Mouse (Mus musculus): ENCODE data around the gene Etl4. TPM values are rescaled to one million over a fixed set of nuclear protein-coding genes. Genes with fewer than 3 reads are reported as not detected.
"Not testable (repeated sequence)": the region's sequence is repeated elsewhere in the genome, so short reads cannot be mapped to it uniquely, and the experiment has no call there.

Gene Etl4
- total and polyA plus RNA-seq, 2 experiments from 2014 or later = 6.4 to 14.8 TPM

- Histone ChIP-seq H3K9ac (replicated peaks; ENCODE audit: low read length) (no peak overlapping the region), H3K27me3 (ENCODE audit: insufficient read depth, low read length) (no peaks in the 10 kb centered on the region), H3K36me3 (ENCODE audit: insufficient read depth, low read length) (no peaks in the 10 kb centered on the region), H3K4me1 (ENCODE audit: insufficient read depth, low read length) (no peaks in the 10 kb centered on the region), H3K9me3 (ENCODE audit: low read length) (no peaks in the 10 kb centered on the region), H3K4me3 (ENCODE audit: low read length) (no peak overlapping the region), H3K27ac (no peak overlapping the region), H3K4me2 (ENCODE audit: low read depth, low read length) (no peak overlapping the region)
- 90% methylated on average over 11 of the region's 11 CpGs for WGBS
- no peak for DNase-seq (ENCODE audit: low spot score)
- no peak for TF ChIP-seq CTCF (IDR thresholded peaks at IDR 0.05; ENCODE audit: low read depth)
- no peak for ATAC-seq
Measured at GRCm38 (mm10) chr2:20661841-20662240, 752.3 kb downstream of the Etl4 start.

- Histone ChIP-seq H3K9ac (replicated peaks; ENCODE audit: low read length) (no peak overlapping the region), H3K27ac (no peak overlapping the region), H3K36me3 (ENCODE audit: insufficient read depth, low read length) (no peaks in the 10 kb centered on the region), H3K9me3 (ENCODE audit: low read length) (no peaks in the 10 kb centered on the region), H3K27me3 (ENCODE audit: insufficient read depth, low read length) (no peaks in the 10 kb centered on the region), H3K4me2 (ENCODE audit: low read depth, low read length) (no peak overlapping the region), H3K4me3 (ENCODE audit: low read length) (no peak overlapping the region), H3K4me1 (ENCODE audit: insufficient read depth, low read length) (no peaks in the 10 kb centered on the region)
- ATAC-seq (no peak), DNase-seq (ENCODE audit: low spot score) (no peak)
- WGBS = 86% methylated on average over 3 of the region's 3 CpGs
- no peak for TF ChIP-seq CTCF (IDR thresholded peaks at IDR 0.05; ENCODE audit: low read depth)
Measured at GRCm38 (mm10) chr2:20662696-20663095, 753.1 kb downstream of the Etl4 start.

GRCm38 (mm10) chr2:20665309-20665971 is 755.9 kb downstream of the Etl4 start:
- no peak overlapping the region for H3K27ac ChIP-seq
- DNase-seq (ENCODE audit: low spot score) (no peak), ATAC-seq (0 out of 2 replicates have a peak, but pooled peaks have one; percentile 4)
- no peaks in the 10 kb centered on the region for H3K36me3 ChIP-seq (ENCODE audit: insufficient read depth, low read length)
- H3K9me3 ChIP-seq (ENCODE audit: low read length) = no peaks in the 10 kb centered on the region
- TF ChIP-seq CTCF (IDR thresholded peaks at IDR 0.05; ENCODE audit: low read depth) = no peak
- no peaks in the 10 kb centered on the region for H3K27me3 ChIP-seq (ENCODE audit: insufficient read depth, low read length)
- WGBS = 20% methylated on average over 5 of the region's 5 CpGs
- no peak overlapping the region for H3K9ac ChIP-seq (replicated peaks; ENCODE audit: low read length)
- no peak overlapping the region for H3K4me2 ChIP-seq (ENCODE audit: low read depth, low read length)
- no peak overlapping the region for H3K4me3 ChIP-seq (ENCODE audit: low read length)
- H3K4me1 ChIP-seq (ENCODE audit: insufficient read depth, low read length) = no peaks in the 10 kb centered on the region

- no peak overlapping the region for H3K4me2 ChIP-seq (ENCODE audit: low read depth, low read length)
- ATAC-seq (peak; percentile 64), DNase-seq (ENCODE audit: low spot score) (peak; percentile 65)
- no peaks in the 10 kb centered on the region for H3K27me3 ChIP-seq (ENCODE audit: insufficient read depth, low read length)
- H3K9me3 ChIP-seq (ENCODE audit: low read length) = no peaks in the 10 kb centered on the region
- TF ChIP-seq CTCF (IDR thresholded peaks at IDR 0.05; ENCODE audit: low read depth) = peak; percentile 78
- no peaks in the 10 kb centered on the region for H3K4me1 ChIP-seq (ENCODE audit: insufficient read depth, low read length)
- WGBS = 35% methylated on average over 2 of the region's 2 CpGs
- no peaks in the 10 kb centered on the region for H3K36me3 ChIP-seq (ENCODE audit: insufficient read depth, low read length)
- no peak overlapping the region for H3K9ac ChIP-seq (replicated peaks; ENCODE audit: low read length)
- no peak overlapping the region for H3K4me3 ChIP-seq (ENCODE audit: low read length)
- H3K27ac ChIP-seq = no peak overlapping the region
Measured at GRCm38 (mm10) chr2:20666051-20666478, 756.5 kb downstream of the Etl4 start.

GRCm38 (mm10) chr2:20667876-20668275 is 758.3 kb downstream of the Etl4 start:
- 84% methylated on average over 3 of the region's 3 CpGs for WGBS

GRCm38 (mm10) chr2:20668276-20669030 is 758.9 kb downstream of the Etl4 start:
- WGBS = 86% methylated on average over 12 of the region's 12 CpGs

More at GRCm38 (mm10) chr2:20667876-20668275, 758.3 kb downstream of the Etl4 start:
- no peaks in the 10 kb centered on the region for H3K36me3 ChIP-seq (ENCODE audit: insufficient read depth, low read length)
- ATAC-seq (no peak), DNase-seq (ENCODE audit: low spot score) (no peak)
- no peak for TF ChIP-seq CTCF (IDR thresholded peaks at IDR 0.05; ENCODE audit: low read depth)
- H3K9ac ChIP-seq (replicated peaks; ENCODE audit: low read length) = no peak overlapping the region
- H3K27ac ChIP-seq = no peak overlapping the region
- no peak overlapping the region for H3K4me3 ChIP-seq (ENCODE audit: low read length)
- no peaks in the 10 kb centered on the region for H3K4me1 ChIP-seq (ENCODE audit: insufficient read depth, low read length)
- H3K27me3 ChIP-seq (ENCODE audit: insufficient read depth, low read length) = no peaks in the 10 kb centered on the region
- H3K9me3 ChIP-seq (ENCODE audit: low read length) = no peaks in the 10 kb centered on the region
- H3K4me2 ChIP-seq (ENCODE audit: low read depth, low read length) = no peak overlapping the region

GRCm38 (mm10) chr2:20669367-20669766 is 759.8 kb downstream of the Etl4 start:
- no peak for DNase-seq (ENCODE audit: low spot score)
- Histone ChIP-seq H3K27me3 (ENCODE audit: insufficient read depth, low read length) (no peaks in the 10 kb centered on the region), H3K4me2 (ENCODE audit: low read depth, low read length) (no peak overlapping the region), H3K9ac (replicated peaks; ENCODE audit: low read length) (no peak overlapping the region), H3K4me1 (ENCODE audit: insufficient read depth, low read length) (no peaks in the 10 kb centered on the region), H3K27ac (no peak overlapping the region), H3K4me3 (ENCODE audit: low read length) (no peak overlapping the region), H3K36me3 (ENCODE audit: insufficient read depth, low read length) (no peaks in the 10 kb centered on the region), H3K9me3 (ENCODE audit: low read length) (no peaks in the 10 kb centered on the region)
- no peak for ATAC-seq
- WGBS = 67% methylated on average over 4 of the region's 4 CpGs
- TF ChIP-seq CTCF (IDR thresholded peaks at IDR 0.05; ENCODE audit: low read depth) = no peak

More at GRCm38 (mm10) chr2:20668276-20669030, 758.9 kb downstream of the Etl4 start:
- not testable (repeated sequence) for H3K9ac ChIP-seq (replicated peaks; ENCODE audit: low read length); DNase-seq (ENCODE audit: low spot score); H3K27ac ChIP-seq; H3K27me3 ChIP-seq (ENCODE audit: insufficient read depth, low read length); H3K4me2 ChIP-seq (ENCODE audit: low read depth, low read length); H3K9me3 ChIP-seq (ENCODE audit: low read length); H3K4me1 ChIP-seq (ENCODE audit: insufficient read depth, low read length); H3K4me3 ChIP-seq (ENCODE audit: low read length); ATAC-seq; H3K36me3 ChIP-seq (ENCODE audit: insufficient read depth, low read length)
